Mouse (Mus musculus) kidney, adult 18-20 months (tissue): ENCODE data around the gene Ilf3.
"Not testable (repeated sequence)": the region's sequence is repeated elsewhere in the genome, so short reads cannot be mapped to it uniquely, and the experiment has no call there.

Source experiments
- DNase-seq: peaks from one replicate; pipeline ENCODE4 v3.0.0; 2021

Gene Ilf3

GRCm38 (mm10) chr9:21367357-21368111, at the start of gene Ilf3:
TSS of gene Ilf3 (plus strand) at chr9:21367871.
- DNase-seq = peak; percentile 100

DNA sequence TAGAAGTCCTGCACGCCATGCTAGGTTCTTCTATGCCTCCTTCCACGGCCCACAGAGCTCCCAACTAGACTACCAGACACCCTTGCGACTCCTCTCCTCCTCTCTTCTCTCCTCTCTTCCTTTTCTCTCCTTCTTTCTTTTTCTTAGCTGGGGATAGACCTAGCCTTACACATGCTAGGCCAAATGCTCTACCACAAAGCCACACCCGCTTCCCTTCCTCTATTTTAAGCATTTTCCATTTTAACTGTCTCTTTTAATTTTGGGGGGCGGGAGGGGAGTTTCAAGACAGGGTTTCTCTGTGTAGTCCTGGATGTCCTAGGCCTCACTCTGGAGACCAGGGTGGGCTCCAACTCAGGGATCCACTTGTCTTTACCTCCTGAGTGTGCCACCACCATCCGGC, 48.9 kb upstream of the Ilf3 start:
- no peak for DNase-seq

- no peak for DNase-seq
Observed at GRCm38 (mm10) chr9:21319503-21319902, 48.2 kb upstream of the Ilf3 start.

- no peak for DNase-seq
Observed at GRCm38 (mm10) chr9:21320280-21320618, 47.4 kb upstream of the Ilf3 start.

GRCm38 (mm10) chr9:21320619-21321512, 46.8 kb upstream of the Ilf3 start, which contains the start of gene Slc44a2:
TSS of gene Slc44a2 (plus strand) at chr9:21320698.
- DNase-seq = peak; percentile 90

DNA sequence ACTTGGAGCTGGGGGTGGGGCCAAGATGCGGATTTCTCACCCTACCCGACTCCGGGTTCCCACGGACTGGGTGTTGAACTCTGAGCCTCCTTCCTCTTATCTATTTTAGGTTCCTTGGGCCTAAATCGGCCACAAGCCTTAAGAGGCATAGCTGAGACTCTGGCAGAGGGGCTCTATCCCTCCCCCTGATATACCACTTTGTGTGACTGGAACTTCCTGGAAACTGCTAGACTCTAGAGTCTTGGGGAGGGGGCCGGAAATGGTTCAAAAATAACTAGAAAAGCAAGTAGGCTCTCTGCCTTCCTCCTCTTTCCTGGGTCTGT, 46.2 kb upstream of the Ilf3 start:
- DNase-seq = peak; percentile 36

DNA sequence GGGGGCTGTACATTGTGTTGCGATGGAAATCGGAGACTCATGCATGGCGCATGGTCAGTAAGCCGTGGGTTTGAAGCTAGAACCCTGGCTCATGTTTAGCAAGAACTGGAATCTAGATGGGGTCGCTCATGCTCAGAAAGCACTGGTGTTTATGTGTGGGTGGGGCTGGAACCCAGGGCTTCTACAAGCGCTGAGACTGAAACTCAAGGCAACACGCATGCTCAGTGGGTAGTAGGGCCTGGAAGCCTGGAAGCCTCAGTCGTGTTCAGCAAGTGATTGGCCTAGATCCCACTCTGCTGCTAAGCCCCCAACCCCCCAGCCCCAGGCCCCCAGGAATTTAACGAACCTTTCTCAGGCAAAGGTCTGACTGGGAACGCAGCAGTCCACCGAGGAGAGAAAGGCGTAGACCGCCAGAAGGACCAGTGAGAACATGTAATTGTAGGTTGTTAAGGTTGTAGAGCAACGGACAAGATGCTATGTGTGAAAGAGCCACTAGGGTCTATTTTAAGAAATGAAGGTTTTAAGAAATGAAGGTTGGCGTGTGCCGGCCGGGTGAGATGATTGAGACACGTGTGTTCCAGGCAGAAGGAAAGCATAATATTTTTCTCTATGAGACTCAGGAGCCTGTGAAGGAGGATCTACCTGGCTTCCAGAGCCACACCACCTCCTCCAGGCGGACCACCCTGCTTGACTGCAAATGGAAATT, 45.3 kb upstream of the Ilf3 start:
- no peak for DNase-seq

DNA sequence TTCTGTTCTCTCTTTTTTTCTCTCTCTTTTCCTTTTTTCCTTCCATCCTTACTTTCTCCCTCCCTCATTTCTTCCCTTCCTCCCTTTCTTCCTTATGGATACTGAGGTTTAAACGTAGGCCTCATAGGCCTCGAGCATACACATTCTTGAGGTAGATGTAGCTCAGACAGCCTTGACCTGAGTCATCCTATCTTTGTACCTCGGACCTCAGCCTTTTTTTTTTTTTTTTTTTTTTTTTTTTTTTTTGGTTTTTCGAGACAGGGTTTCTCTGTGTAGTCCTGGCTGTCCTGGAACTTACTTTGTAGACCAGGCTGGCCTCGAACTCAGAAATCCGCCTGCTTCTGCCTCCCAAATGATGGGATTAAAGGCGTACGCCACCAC, 44.8 kb upstream of the Ilf3 start:
- not testable (repeated sequence) for DNase-seq

DNA sequence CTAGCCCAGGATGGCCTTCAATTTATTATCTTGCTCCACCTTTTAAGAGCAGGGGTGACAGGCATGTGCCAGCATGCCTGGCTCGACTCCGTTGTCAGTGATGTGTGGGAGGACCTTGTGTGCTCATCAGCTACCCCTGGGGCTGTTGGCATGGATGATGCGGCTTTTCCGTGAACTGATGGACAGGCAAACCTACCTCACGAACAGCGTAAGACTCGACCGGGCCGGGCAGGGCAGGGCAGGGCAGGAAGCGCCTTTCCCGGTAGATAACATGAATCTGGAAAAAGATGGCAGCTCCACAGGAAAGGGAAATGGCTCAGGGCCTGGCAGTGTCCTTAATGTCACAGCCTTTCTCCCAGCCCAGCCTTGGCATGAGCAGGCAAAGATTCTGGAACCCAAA, 43.4 kb upstream of the Ilf3 start:
- peak; percentile 27 for DNase-seq

DNA sequence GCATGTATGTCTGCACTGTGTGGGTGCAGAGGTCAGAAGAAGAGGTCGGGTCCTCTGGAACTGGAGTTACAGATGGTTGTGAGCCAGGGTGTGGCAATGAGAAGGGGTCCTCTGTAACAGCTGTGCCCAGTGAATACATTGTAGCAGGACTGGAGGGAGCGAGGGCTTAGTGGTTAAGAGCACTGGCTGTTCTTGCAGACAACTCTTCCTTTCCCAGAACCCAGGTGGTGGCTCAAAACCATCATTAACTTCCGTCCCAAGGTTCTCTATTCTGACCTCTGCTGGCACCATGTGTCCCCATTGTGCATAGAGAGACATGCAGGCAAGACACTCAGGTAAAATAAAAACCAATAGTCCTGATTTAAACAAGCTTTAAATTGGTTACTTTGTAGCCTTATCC, 40.1 kb upstream of the Ilf3 start:
- DNase-seq = no peak

- no peak for DNase-seq
Observed at GRCm38 (mm10) chr9:21328041-21328440, 39.6 kb upstream of the Ilf3 start.

DNA sequence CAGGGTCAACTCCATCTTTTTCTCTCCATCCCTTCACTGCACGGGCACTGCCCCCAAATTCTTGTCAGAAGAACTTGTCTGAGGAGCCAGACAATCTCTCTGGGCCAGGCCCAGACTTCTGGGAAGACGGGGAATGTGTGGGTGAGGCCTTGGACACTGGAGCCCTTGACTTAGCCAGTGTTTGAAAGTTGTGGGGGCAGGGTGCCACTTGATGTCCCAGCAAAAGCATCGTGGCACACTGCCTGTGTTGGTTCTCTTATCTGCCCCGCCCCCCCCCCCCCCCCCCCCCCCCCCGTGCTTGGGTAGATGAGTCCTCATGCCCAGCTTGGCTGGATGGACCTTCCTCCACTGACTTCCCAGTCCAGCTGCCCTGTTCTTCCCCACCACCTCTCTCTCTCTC, 38.6 kb upstream of the Ilf3 start:
- DNase-seq = no peak

GRCm38 (mm10) chr9:21329699-21330289, 37.9 kb upstream of the Ilf3 start:
- no peak for DNase-seq

DNA sequence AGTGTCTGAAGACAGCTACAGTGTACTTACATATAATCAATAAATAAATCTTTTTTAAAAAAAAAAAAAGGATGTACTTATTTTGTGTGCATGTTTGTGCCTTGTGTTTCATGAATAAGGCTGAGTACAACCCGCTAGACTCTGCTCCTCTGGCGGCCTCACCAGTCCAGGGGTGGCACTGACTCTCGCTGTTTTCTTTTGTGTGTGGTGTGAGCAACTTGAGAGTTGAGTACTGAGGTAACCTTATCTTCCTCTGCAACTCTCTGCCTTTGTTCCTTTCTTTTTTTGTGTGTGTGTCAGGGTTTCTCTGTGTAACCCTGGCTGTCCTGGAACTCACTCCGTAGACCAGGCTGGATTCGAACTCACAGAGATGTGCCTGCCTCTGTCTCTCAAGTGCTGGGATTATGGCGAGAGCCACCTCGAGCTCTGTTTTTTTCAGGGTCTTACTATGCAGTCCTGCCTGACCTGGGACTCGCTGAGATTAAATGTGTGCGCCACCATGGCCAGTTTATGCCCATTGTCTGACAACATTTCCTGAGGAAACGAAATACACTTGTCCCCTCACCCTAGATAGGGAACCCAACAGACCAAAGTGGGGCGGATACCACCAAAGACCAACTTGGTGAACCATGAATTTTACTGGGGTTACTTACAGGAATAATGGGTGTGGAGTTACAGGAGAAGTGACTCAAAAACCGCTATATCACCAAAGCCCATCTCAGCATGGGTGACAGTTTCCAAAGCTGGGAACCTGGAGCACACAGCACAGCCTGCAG, 36.1 kb upstream of the Ilf3 start:
- no peak for DNase-seq

- DNase-seq = no peak
Observed at GRCm38 (mm10) chr9:21332161-21333061, 35.3 kb upstream of the Ilf3 start.

DNA sequence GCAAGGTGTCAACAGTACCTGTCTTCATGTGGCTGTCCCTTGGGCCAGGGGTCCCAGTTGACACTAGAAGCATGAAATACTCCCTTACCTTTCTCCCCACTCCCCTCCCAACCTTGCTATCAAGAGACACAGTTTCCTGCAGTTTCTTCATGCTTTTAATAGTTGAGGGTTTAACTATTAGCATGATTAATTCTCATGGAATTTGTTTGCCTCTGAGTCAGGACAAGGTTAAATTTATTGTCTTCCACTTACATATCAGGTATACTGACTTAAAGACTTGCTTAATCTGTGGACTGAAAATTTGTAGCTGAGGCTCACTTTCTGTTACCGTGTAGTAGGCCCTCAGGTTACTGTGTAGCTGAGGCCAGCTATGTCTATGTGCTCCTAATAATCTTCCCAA, 34.1 kb upstream of the Ilf3 start:
- no peak for DNase-seq

DNA sequence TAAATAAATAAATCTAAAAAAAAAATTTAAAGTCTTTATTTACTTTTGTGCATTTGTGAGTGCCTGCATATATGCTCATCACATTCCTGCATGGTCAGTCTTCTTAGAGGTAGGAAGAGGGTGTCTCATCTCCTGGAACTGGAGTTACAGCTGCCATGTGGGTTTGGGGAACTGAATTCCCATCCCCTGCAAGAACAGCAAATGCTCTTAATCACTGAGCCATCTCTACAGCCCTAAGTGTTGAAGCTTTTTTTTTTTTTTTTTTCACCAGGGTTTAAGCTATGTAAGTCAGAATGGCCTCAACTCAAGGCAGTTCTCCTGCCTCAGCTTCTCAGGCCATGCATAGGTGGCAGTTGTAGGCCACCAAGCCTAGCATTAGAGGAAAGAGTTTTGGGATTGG, 32.9 kb upstream of the Ilf3 start:
- DNase-seq = no peak

- DNase-seq = no peak
Observed at GRCm38 (mm10) chr9:21335391-21335790, 32.3 kb upstream of the Ilf3 start.

DNA sequence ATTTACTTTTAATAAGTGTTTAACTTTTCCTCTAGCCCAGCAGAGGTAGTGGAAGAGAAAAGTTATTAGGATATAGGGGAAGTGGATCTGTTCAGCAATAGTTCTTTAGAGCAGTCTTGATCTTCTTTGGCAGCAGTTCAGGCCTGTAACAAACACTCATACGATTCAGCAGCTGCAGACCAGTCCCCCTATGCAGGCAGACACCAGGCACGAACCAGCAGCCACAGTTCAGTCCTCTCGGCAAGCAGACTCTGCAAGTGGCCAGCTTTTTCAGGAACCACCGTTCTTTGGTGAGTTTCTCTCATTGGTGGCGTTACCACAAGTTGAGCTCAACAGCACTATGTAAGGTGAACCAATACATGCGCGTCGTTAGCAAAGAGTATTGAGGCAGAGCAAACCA, 31.2 kb upstream of the Ilf3 start:
- DNase-seq = no peak

DNA sequence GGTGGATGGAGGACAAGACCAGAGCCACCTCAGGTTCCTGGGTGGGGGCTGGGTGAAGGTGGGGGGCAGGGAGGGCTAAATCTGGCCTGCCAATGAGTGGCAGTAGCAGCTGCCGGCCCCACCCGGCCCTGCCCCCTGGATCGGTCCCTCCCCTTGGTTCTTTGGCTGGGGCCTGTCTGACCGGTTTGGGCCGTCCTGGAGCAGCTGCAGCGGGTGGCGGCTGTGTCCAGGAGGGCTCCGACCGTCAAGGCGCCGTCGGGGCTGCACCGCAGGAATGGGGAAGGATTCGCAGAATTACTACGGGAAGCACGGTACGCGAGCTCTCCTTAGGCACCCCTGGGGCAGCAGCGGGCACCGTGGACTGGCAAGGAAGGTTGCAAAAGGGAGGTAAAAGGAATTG, 30.0 kb upstream of the Ilf3 start:
- DNase-seq = peak; percentile 63

DNA sequence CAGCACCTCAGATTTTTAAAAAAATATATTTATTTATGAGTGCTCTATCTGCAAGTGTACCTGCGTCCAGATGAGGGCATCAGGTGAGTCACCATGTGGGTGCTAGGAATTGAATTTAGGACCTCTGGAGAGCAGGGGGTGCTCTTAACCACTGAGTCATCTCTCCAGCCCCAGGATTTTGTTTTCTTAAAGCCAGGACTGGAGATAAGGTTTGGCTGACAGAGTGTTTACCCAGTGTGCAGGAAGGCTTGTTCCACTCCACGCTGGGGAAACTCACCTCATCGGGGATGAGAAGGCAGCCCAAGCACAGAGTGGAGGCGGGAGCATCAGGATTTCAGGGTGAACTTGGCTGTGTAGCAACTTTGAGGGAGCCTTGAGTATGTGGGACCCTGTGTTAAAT, 27.3 kb upstream of the Ilf3 start:
- no peak for DNase-seq
